Mouse (Mus musculus): ENCODE results near the gene Fbxl17. TPM values are rescaled to one million over a fixed set of nuclear protein-coding genes. Genes with fewer than 3 reads are reported as not detected.
A peak's percentile ranks its signal among the peaks of the same experiment; 100 is the strongest.

The Fbxl17 gene
- polyA plus RNA-seq, 1 experiment from 2014 or later: 11.1 TPM

- Histone ChIP-seq H3K4me1 (replicated peaks) (peaks cover 7% of the 10 kb centered on the region), H3K4me3 (no peak overlapping the region), H3K27me3 (no peaks in the 10 kb centered on the region), H3K36me3 (no peaks in the 10 kb centered on the region), H3K27ac (no peak overlapping the region), H3K9ac (no peak overlapping the region), H3K9me3 (replicated peaks) (no peaks in the 10 kb centered on the region), H3K4me2 (no peak overlapping the region)
- ATAC-seq (replicated peaks; ENCODE audit: insufficient number of reproducible peaks, insufficient read depth, low FRiP score, low read depth): no peak
- 71% methylated on average over 3 of the region's 3 CpGs for WGBS
These were observed 413.3 kb downstream of the Fbxl17 start for GRCm38 (mm10) chr17:63086526-63086925.

GRCm38 (mm10) chr17:63085227-63085626 lies 414.6 kb downstream of the Fbxl17 start:
- no peaks in the 10 kb centered on the region for H3K27me3 ChIP-seq
- no peaks in the 10 kb centered on the region for H3K9me3 ChIP-seq (replicated peaks)
- 92% methylated on average over 6 of the region's 6 CpGs for WGBS
- H3K9ac ChIP-seq: no peak overlapping the region
- H3K4me2 ChIP-seq: no peak overlapping the region
- H3K36me3 ChIP-seq: no peaks in the 10 kb centered on the region
- H3K27ac ChIP-seq: no peak overlapping the region
- no peak for ATAC-seq (replicated peaks; ENCODE audit: insufficient number of reproducible peaks, insufficient read depth, low FRiP score, low read depth)
- H3K4me1 ChIP-seq (replicated peaks): peaks cover 7% of the 10 kb centered on the region
- H3K4me3 ChIP-seq: no peak overlapping the region

GRCm38 (mm10) chr17:63079087-63079486 lies 420.7 kb downstream of the Fbxl17 start:
- H3K9ac ChIP-seq: no peak overlapping the region
- H3K4me3 ChIP-seq: no peak overlapping the region

GRCm38 (mm10) chr17:63077509-63077908 lies 422.3 kb downstream of the Fbxl17 start:
- no peak overlapping the region for H3K27ac ChIP-seq
- H3K4me1 ChIP-seq (replicated peaks): peaks cover 5% of the 10 kb centered on the region; the same call in 1 of the 2 replicates
- no peak overlapping the region for H3K4me2 ChIP-seq
- H3K27me3 ChIP-seq: no peaks in the 10 kb centered on the region
- 45% methylated on average over 5 of the region's 5 CpGs for WGBS
- H3K9ac ChIP-seq: no peak overlapping the region
- ATAC-seq (replicated peaks; ENCODE audit: insufficient number of reproducible peaks, insufficient read depth, low FRiP score, low read depth): 0 out of 2 replicates have a peak, but pooled peaks have one; percentile 27
- H3K4me3 ChIP-seq: no peak overlapping the region
- H3K9me3 ChIP-seq (replicated peaks): no peaks in the 10 kb centered on the region
- no peaks in the 10 kb centered on the region for H3K36me3 ChIP-seq

More at GRCm38 (mm10) chr17:63079087-63079486, 420.7 kb downstream of the Fbxl17 start:
- no peaks in the 10 kb centered on the region for H3K9me3 ChIP-seq (replicated peaks)
- no peak for ATAC-seq (replicated peaks; ENCODE audit: insufficient number of reproducible peaks, insufficient read depth, low FRiP score, low read depth)
- H3K27ac ChIP-seq: no peak overlapping the region
- H3K4me1 ChIP-seq (replicated peaks): peaks cover 5% of the 10 kb centered on the region; the same call in 1 of the 2 replicates
- H3K36me3 ChIP-seq: no peaks in the 10 kb centered on the region
- H3K27me3 ChIP-seq: no peaks in the 10 kb centered on the region
- 74% methylated on average over 5 of the region's 5 CpGs for WGBS
- H3K4me2 ChIP-seq: no peak overlapping the region

GRCm38 (mm10) chr17:63076661-63077060 lies 423.2 kb downstream of the Fbxl17 start:
- no peaks in the 10 kb centered on the region for H3K27me3 ChIP-seq
- no peak overlapping the region for H3K4me3 ChIP-seq
- WGBS: 66% methylated on average over 8 of the region's 8 CpGs
- no peak overlapping the region for H3K27ac ChIP-seq
- no peak for ATAC-seq (replicated peaks; ENCODE audit: insufficient number of reproducible peaks, insufficient read depth, low FRiP score, low read depth)
- H3K4me1 ChIP-seq (replicated peaks): peaks cover 5% of the 10 kb centered on the region; the same call in 1 of the 2 replicates
- no peaks in the 10 kb centered on the region for H3K36me3 ChIP-seq
- no peak overlapping the region for H3K4me2 ChIP-seq
- H3K9me3 ChIP-seq (replicated peaks): no peaks in the 10 kb centered on the region
- H3K9ac ChIP-seq: no peak overlapping the region

GRCm38 (mm10) chr17:63076037-63076426 lies 423.8 kb downstream of the Fbxl17 start:
- no peaks in the 10 kb centered on the region for H3K9me3 ChIP-seq (replicated peaks)
- no peaks in the 10 kb centered on the region for H3K27me3 ChIP-seq
- H3K9ac ChIP-seq: no peak overlapping the region
- no peak for ATAC-seq (replicated peaks; ENCODE audit: insufficient number of reproducible peaks, insufficient read depth, low FRiP score, low read depth)
- no peak overlapping the region for H3K4me2 ChIP-seq
- peaks cover 8% of the 10 kb centered on the region; the same call in 1 of the 2 replicates for H3K4me1 ChIP-seq (replicated peaks)
- no peak overlapping the region for H3K27ac ChIP-seq
- H3K36me3 ChIP-seq: no peaks in the 10 kb centered on the region
- 75% methylated on average over 8 of the region's 8 CpGs for WGBS
- H3K4me3 ChIP-seq: no peak overlapping the region

GRCm38 (mm10) chr17:63075091-63076036 lies 424.5 kb downstream of the Fbxl17 start:
- Histone ChIP-seq H3K4me2 (no peak overlapping the region), H3K4me1 (replicated peaks) (peaks cover 8% of the 10 kb centered on the region; the same call in 1 of the 2 replicates), H3K9me3 (replicated peaks) (no peaks in the 10 kb centered on the region), H3K27me3 (no peaks in the 10 kb centered on the region), H3K9ac (no peak overlapping the region), H3K36me3 (no peaks in the 10 kb centered on the region), H3K27ac (no peak overlapping the region), H3K4me3 (no peak overlapping the region)
- WGBS: 85% methylated on average over 14 of the region's 14 CpGs
- no peak for ATAC-seq (replicated peaks; ENCODE audit: insufficient number of reproducible peaks, insufficient read depth, low FRiP score, low read depth)

- Histone ChIP-seq H3K36me3 (no peaks in the 10 kb centered on the region), H3K9ac (no peak overlapping the region), H3K27me3 (no peaks in the 10 kb centered on the region), H3K4me3 (no peak overlapping the region), H3K4me2 (no peak overlapping the region), H3K27ac (no peak overlapping the region), H3K9me3 (replicated peaks) (no peaks in the 10 kb centered on the region), H3K4me1 (replicated peaks) (peaks cover 8% of the 10 kb centered on the region; the same call in 1 of the 2 replicates)
- 74% methylated on average over 6 of the region's 6 CpGs for WGBS
- ATAC-seq (replicated peaks; ENCODE audit: insufficient number of reproducible peaks, insufficient read depth, low FRiP score, low read depth): no peak
These were observed 426.5 kb downstream of the Fbxl17 start for GRCm38 (mm10) chr17:63073342-63073741.

- H3K27ac ChIP-seq: no peak overlapping the region
- no peak overlapping the region for H3K4me2 ChIP-seq
- H3K27me3 ChIP-seq: no peaks in the 10 kb centered on the region
- H3K9me3 ChIP-seq (replicated peaks): no peaks in the 10 kb centered on the region
- no peaks in the 10 kb centered on the region for H3K36me3 ChIP-seq
- WGBS: 75% methylated on average over 15 of the region's 15 CpGs
- no peak for ATAC-seq (replicated peaks; ENCODE audit: insufficient number of reproducible peaks, insufficient read depth, low FRiP score, low read depth)
- no peak overlapping the region for H3K9ac ChIP-seq
- 0 out of 2 replicates have a peak, but pooled peaks cover 3% of the 10 kb centered on the region for H3K4me1 ChIP-seq (replicated peaks)
- H3K4me3 ChIP-seq: no peak overlapping the region
These were observed 428.5 kb downstream of the Fbxl17 start for GRCm38 (mm10) chr17:63071134-63071923.

GRCm38 (mm10) chr17:63070161-63070761 lies 429.6 kb downstream of the Fbxl17 start:
- no peak overlapping the region for H3K4me2 ChIP-seq
- H3K4me3 ChIP-seq: no peak overlapping the region
- no peak overlapping the region for H3K9ac ChIP-seq
- H3K4me1 ChIP-seq (replicated peaks): 0 out of 2 replicates have a peak, but pooled peaks cover 3% of the 10 kb centered on the region
- H3K36me3 ChIP-seq: no peaks in the 10 kb centered on the region
- no peaks in the 10 kb centered on the region for H3K27me3 ChIP-seq
- no peaks in the 10 kb centered on the region for H3K9me3 ChIP-seq (replicated peaks)
- H3K27ac ChIP-seq: no peak overlapping the region
- ATAC-seq (replicated peaks; ENCODE audit: insufficient number of reproducible peaks, insufficient read depth, low FRiP score, low read depth): no peak
- WGBS: 75% methylated on average over 5 of the region's 5 CpGs

- H3K27me3 ChIP-seq: no peaks in the 10 kb centered on the region
- no peak for ATAC-seq (replicated peaks; ENCODE audit: insufficient number of reproducible peaks, insufficient read depth, low FRiP score, low read depth)
- no peaks in the 10 kb centered on the region for H3K4me1 ChIP-seq (replicated peaks)
- H3K9me3 ChIP-seq (replicated peaks): no peaks in the 10 kb centered on the region
- 62% methylated on average over 5 of the region's 5 CpGs for WGBS
- no peak overlapping the region for H3K4me3 ChIP-seq
- H3K27ac ChIP-seq: no peak overlapping the region
- H3K36me3 ChIP-seq: no peaks in the 10 kb centered on the region
- no peak overlapping the region for H3K4me2 ChIP-seq
- no peak overlapping the region for H3K9ac ChIP-seq
These were observed 437.0 kb downstream of the Fbxl17 start for GRCm38 (mm10) chr17:63062785-63063184.
